Comparison of ENCODE assay signal across 21 mouse cellular contexts in genomic region chr4:133595538-133595937, GRCm38 (mm10). TPM values are rescaled to one million over a fixed set of nuclear protein-coding genes. Genes with fewer than 3 reads are reported as not detected.
DNase-seq lines count a peak whose midpoint lies in the region; ATAC-seq and TF ChIP-seq lines count a peak whose summit lies in the region.
"Had no signal": no experiment of that assay in that cellular context is flagged by ENCODE, and none has a peak within 500 bp of the region (broad histone marks: within the 10 kb centered on the region; RNA-seq: fewer than 3 reads in every experiment).

No protein-coding gene starts in this region.

- H3K4me3 ChIP-seq in hindbrain, embryonic 12.5 days = no peak overlapping the region
- H3K4me3 ChIP-seq in hindbrain, embryonic 16.5 days (ENCODE audit: low read length) = no peak overlapping the region
- H3K4me3 ChIP-seq in spleen, adult 2 months (ENCODE audit: extremely low read depth, insufficient read depth, insufficient read length) = no peak overlapping the region
- H3K4me3 ChIP-seq: forebrain, embryonic 13.5 days; heart, adult 2 months had no signal

- H3K4me1 ChIP-seq in hindbrain, embryonic 12.5 days = peaks cover 11% of the 10 kb centered on the region
- H3K4me1 ChIP-seq in hindbrain, embryonic 16.5 days (ENCODE audit: control insufficient read depth, insufficient read depth, low read depth, low read length) = peaks cover 9% of the 10 kb centered on the region; the same call in 1 of the 2 replicates
- peaks cover 11% of the 10 kb centered on the region; the same call in 1 of the 2 replicates for H3K4me1 ChIP-seq in spleen, adult 2 months (ENCODE audit: control insufficient read depth, insufficient read depth, insufficient read length)

- no peak for TF ChIP-seq CTCF in spleen, adult 2 months (IDR thresholded peaks at IDR 0.05; ENCODE audit: extremely low read depth, insufficient read depth, insufficient read length, insufficient replicate concordance)

- no peak for TF ChIP-seq POLR2A in spleen, adult 2 months (IDR thresholded peaks at IDR 0.05; ENCODE audit: low read depth, low read length)

- H3K9ac ChIP-seq in hindbrain, embryonic 12.5 days = peak overlapping the region; percentile 8; the same call in 1 of the 2 replicates
- H3K9ac ChIP-seq in hindbrain, embryonic 16.5 days (ENCODE audit: low read depth, low read length) = no peak overlapping the region
- H3K9ac ChIP-seq: forebrain, embryonic 13.5 days had no signal

- H3K27me3 ChIP-seq in hindbrain, embryonic 12.5 days = peaks cover 37% of the 10 kb centered on the region
- H3K27me3 ChIP-seq in hindbrain, embryonic 16.5 days (replicated peaks; ENCODE audit: control insufficient read depth, insufficient read depth, low read length) = peaks cover 24% of the 10 kb centered on the region
- no peaks in the 10 kb centered on the region for H3K27me3 ChIP-seq in spleen, adult 2 months (ENCODE audit: control insufficient read depth, insufficient read depth, low read length)

- H3K9me3 ChIP-seq in hindbrain, embryonic 12.5 days (replicated peaks) = no peaks in the 10 kb centered on the region
- no peaks in the 10 kb centered on the region for H3K9me3 ChIP-seq in hindbrain, embryonic 16.5 days (ENCODE audit: control insufficient read depth, low read length)
- H3K9me3 ChIP-seq: forebrain, embryonic 13.5 days had no signal

- H3K36me3 ChIP-seq in hindbrain, embryonic 12.5 days = peaks cover 13% of the 10 kb centered on the region
- peaks cover 5% of the 10 kb centered on the region; the same call in 1 of the 2 replicates for H3K36me3 ChIP-seq in hindbrain, embryonic 16.5 days (ENCODE audit: control insufficient read depth, insufficient read depth, low read length)
- H3K36me3 ChIP-seq in spleen, adult 2 months (ENCODE audit: control insufficient read depth, insufficient read depth, low read length) = peaks cover 10% of the 10 kb centered on the region

- DNase-seq in spleen, adult 2 months (ENCODE audit: low read depth in 1 of 2, low spot score in 2 of 2) = no peak
- no peak for DNase-seq in spleen, adult 12 weeks (ENCODE audit: low spot score)
- peak; percentile 84 for DNase-seq in Muller cell, postnatal 12 days (ENCODE audit: inconsistent ontology term)
- peak; percentile 28 to 30 for DNase-seq in right cerebral cortex, postnatal 36 days (ENCODE audit: low spot score in 2 of 2)
- no peak for DNase-seq in adrenal gland, adult 8-10 months
- DNase-seq: cerebellum, adult 11 months; cerebellum, postnatal 25 days; heart, adult 2 months; heart, postnatal 4 days; kidney, adult 9 months; kidney, postnatal 4 days; liver; lung, adult 2 months; midbrain, embryonic 14.5 days; thymus, postnatal 25 days had no signal

- ATAC-seq in hindbrain, embryonic 12.5 days (ENCODE audit: low FRiP score) = no peak
- no peak for ATAC-seq in hindbrain, embryonic 16.5 days
- ATAC-seq: activated CD4-positive, CD25-positive, alpha-beta regulatory T cell, adult 4 months; forebrain, embryonic 13.5 days; inflammation-experienced regulatory T-cells, adult 6 months had no signal

- no peak overlapping the region for H3K27ac ChIP-seq in hindbrain, embryonic 12.5 days
- H3K27ac ChIP-seq in hindbrain, embryonic 16.5 days (ENCODE audit: low read depth, low read length) = no peak overlapping the region
- peak overlapping the region; percentile 44 for H3K27ac ChIP-seq in spleen, adult 2 months (ENCODE audit: insufficient read depth, low read length)
- H3K27ac ChIP-seq: forebrain, embryonic 13.5 days; heart, adult 2 months had no signal

- no peak overlapping the region for H3K4me2 ChIP-seq in hindbrain, embryonic 12.5 days (replicated peaks)
- no peak overlapping the region for H3K4me2 ChIP-seq in hindbrain, embryonic 16.5 days (ENCODE audit: low read length)
- H3K4me2 ChIP-seq: forebrain, embryonic 13.5 days had no signal

- 66% methylated on average over 7 of the region's 7 CpGs for WGBS in hindbrain, embryonic 12.5 days
- whole genome bisulfite sequencing in hindbrain, embryonic 16.5 days = 75% methylated on average over 7 of the region's 7 CpGs
- WGBS in spleen, adult 2 months = 63% methylated on average over 7 of the region's 7 CpGs

RNA-seq across cellular contexts. Expression of gene Sfn, which starts 6.4 kb away (rescaled TPM):
- polyA plus RNA-seq in hindbrain, embryonic 12.5 days (2016; fragmentation: Nextera tagmentation; extraction: Ambion mirVana) = 12.6 and 13.6 TPM in 2 replicates
- 2.1 and 2.2 TPM in 2 replicates for polyA plus RNA-seq in hindbrain, embryonic 16.5 days (2015; fragmentation: Nextera tagmentation; extraction: Ambion mirVana)
- 15.5 and 26.1 TPM in 2 replicates for polyA plus RNA-seq in spleen, adult 2 months (2012; rRNA removed)
- 1 to 10 TPM; 2.0 to 3.0 (median 2.3) TPM for total RNA-seq in adrenal gland, adult 8-10 months (2022)

RNA-seq across cellular contexts. Expression of gene Gpn2, which starts 11.4 kb away (rescaled TPM):
- 21.9 and 22.2 TPM in 2 replicates for polyA plus RNA-seq in hindbrain, embryonic 12.5 days (2016; fragmentation: Nextera tagmentation; extraction: Ambion mirVana)
- 16.6 and 16.9 TPM in 2 replicates for polyA plus RNA-seq in hindbrain, embryonic 16.5 days (2015; fragmentation: Nextera tagmentation; extraction: Ambion mirVana)
- 36.1 and 55.9 TPM in 2 replicates for polyA plus RNA-seq in spleen, adult 2 months (2012; rRNA removed)
- total RNA-seq in adrenal gland, adult 8-10 months (2022) = 10 to 100 TPM; 17.0 to 19.4 (median 18.5) TPM

RNA-seq across cellular contexts. Expression of gene Gpatch3, which starts 21.0 kb away (rescaled TPM):
- polyA plus RNA-seq in hindbrain, embryonic 12.5 days (2016; fragmentation: Nextera tagmentation; extraction: Ambion mirVana) = 10.9 and 12.8 TPM in 2 replicates
- 5.9 and 7.6 TPM in 2 replicates for polyA plus RNA-seq in hindbrain, embryonic 16.5 days (2015; fragmentation: Nextera tagmentation; extraction: Ambion mirVana)
- 3.7 and 6.0 TPM in 2 replicates for polyA plus RNA-seq in spleen, adult 2 months (2012; rRNA removed)
- 10 to 100 TPM in 2 of 4 experiments, 1 to 10 TPM in 2; 6.1 to 15.6 (median 9.6) TPM for total RNA-seq in adrenal gland, adult 8-10 months (2022)

RNA-seq across cellular contexts. Expression of gene Nr0b2, which starts 42.4 kb away (rescaled TPM):
- polyA plus RNA-seq in hindbrain, embryonic 12.5 days (2016; fragmentation: Nextera tagmentation; extraction: Ambion mirVana) = not detected in 2 replicates
- polyA plus RNA-seq in hindbrain, embryonic 16.5 days (2015; fragmentation: Nextera tagmentation; extraction: Ambion mirVana) = 0.36 TPM in 1 of 2 replicates, not detected in the other
- 3.2 and 4.0 TPM in 2 replicates for polyA plus RNA-seq in spleen, adult 2 months (2012; rRNA removed)
- 10 to 100 TPM; 39.6 to 62.0 (median 48.8) TPM for total RNA-seq in adrenal gland, adult 8-10 months (2022)
- total RNA-seq: layer of hippocampus, postnatal 14 days had no signal
- polyA plus RNA-seq: activated CD4-positive, CD25-positive, alpha-beta regulatory T cell, adult 4 months; forebrain, embryonic 13.5 days; inflammation-experienced regulatory T-cells, adult 6 months; midbrain, embryonic 14.5 days had no signal

RNA-seq across cellular contexts. Expression of gene Nudc, which starts 49.7 kb away (rescaled TPM):
- polyA plus RNA-seq in hindbrain, embryonic 12.5 days (2016; fragmentation: Nextera tagmentation; extraction: Ambion mirVana) = 326 and 340 TPM in 2 replicates
- polyA plus RNA-seq in hindbrain, embryonic 16.5 days (2015; fragmentation: Nextera tagmentation; extraction: Ambion mirVana) = 246 and 265 TPM in 2 replicates
- 28.6 and 28.7 TPM in 2 replicates for polyA plus RNA-seq in spleen, adult 2 months (2012; rRNA removed)
- 100 to 1,000 TPM; 135 to 175 (median 167) TPM for total RNA-seq in adrenal gland, adult 8-10 months (2022)

Comparison
In these comparisons a context has a peak if more than half of its experiments do, and no peak if none do; other contexts are left out.
1. DNase-seq: peak in Muller cell, postnatal 12 days (single experiment) and right cerebral cortex, postnatal 36 days (2 of 2); none in spleen, adult 2 months (0 of 2), spleen, adult 12 weeks (single experiment) and adrenal gland, adult 8-10 months (single experiment).